Mouse (Mus musculus) spleen, adult 2 months (tissue): ENCODE measurements around the gene Gm12248. TPM values are rescaled to one million over a fixed set of nuclear protein-coding genes. Genes with fewer than 3 reads are reported as not detected.

Source experiments
- DNase-seq, 2 experiments: peaks; one replicate each; pipeline versions ENCODE4 v3.0.0 to v3.0.0-alpha.2; 2012 to 2021; ENCODE audit warnings: low spot score in 2 of 2, low read depth in 1 of 2
- H3K27ac ChIP-seq: fragments of 200-500 bp; 2 replicates; pipeline ENCODE4 v1.5.1; 2012; ENCODE audit warnings: low read length, inconsistent platforms; ENCODE audit not compliant: insufficient read depth
- H3K27me3 ChIP-seq: fragments of 200-500 bp; 2 replicates; pipeline ENCODE4 v1.6.1; 2012; ENCODE audit warnings: mild to moderate bottlenecking, moderate library complexity, low read length, inconsistent platforms; ENCODE audit not compliant: control insufficient read depth, insufficient read depth
- H3K36me3 ChIP-seq: fragments of 200-500 bp; 2 replicates; pipeline ENCODE4 v1.6.1; 2012; ENCODE audit warnings: mild to moderate bottlenecking, low read length, inconsistent platforms; ENCODE audit not compliant: control insufficient read depth, insufficient read depth
- H3K4me1 ChIP-seq: fragments of 200-500 bp; 2 replicates; pipeline ENCODE4 v1.6.1; 2011; ENCODE audit warnings: inconsistent platforms; ENCODE audit not compliant: control insufficient read depth, insufficient read depth, insufficient read length
- H3K4me3 ChIP-seq: fragments of 200-500 bp; 2 replicates; pipeline ENCODE4 v1.5.1; 2011; ENCODE audit warnings: mild to moderate bottlenecking, inconsistent platforms; ENCODE audit not compliant: insufficient read depth, insufficient read length; ENCODE audit errors: extremely low read depth
- CTCF ChIP-seq: fragments of 200-500 bp; IDR thresholded peaks from 2 replicates; pipeline ENCODE4 v1.5.1; 2011; ENCODE audit warnings: mild to moderate bottlenecking, inconsistent platforms; ENCODE audit not compliant: insufficient read depth, insufficient read length, insufficient replicate concordance; ENCODE audit errors: extremely low read depth
- POLR2A ChIP-seq: fragments of 200-500 bp; IDR thresholded peaks from 2 replicates; pipeline ENCODE4 v1.6.1; 2011; ENCODE audit warnings: low read depth, low read length, inconsistent platforms
- WGBS: fragments of 180-500 bp; shearing (Covaris S2); methylation state at CpG from one replicate; pipeline ENCODE4 v1.1.7; 2018; 5-methylcytosine and 5-hydroxymethylcytosine counted together
- polyA plus RNA-seq: library from polyadenylated mRNA; depleted of rRNA; stranded (reverse); fragments of >200 nt; gene quantifications from 2 replicates; pipeline ENCODE4 v1.2.3, GENCODE M21; 2012

Gene Gm12248
- polyA plus RNA-seq, 1 experiment, result 0.18 TPM

DNA sequence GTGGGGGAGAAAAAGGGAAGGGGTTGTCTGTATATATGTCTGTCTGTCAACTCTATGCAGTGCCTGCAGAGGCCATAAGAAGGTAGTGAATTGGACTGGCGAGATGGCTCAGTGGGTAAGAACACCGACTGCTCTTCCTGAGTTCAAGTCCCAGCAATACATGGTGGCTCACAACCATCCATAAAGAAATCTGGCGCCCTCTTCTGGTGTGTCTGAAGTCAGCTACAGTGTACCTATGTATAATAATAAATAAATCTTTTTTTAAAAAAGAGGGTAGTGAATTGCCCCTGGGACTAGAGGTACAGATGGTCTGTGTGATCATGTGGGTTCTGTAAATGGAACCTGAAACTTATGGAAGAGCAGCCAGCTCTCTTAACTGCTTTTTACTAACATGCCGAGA, 46.5 kb downstream of the Gm12248 start:
- H3K4me1 ChIP-seq, result no peaks in the 10 kb centered on the region
- H3K27ac ChIP-seq, result no peak overlapping the region
- no peaks in the 10 kb centered on the region for H3K27me3 ChIP-seq
- no peak overlapping the region for H3K4me3 ChIP-seq
- 84% methylated on average over 4 of the region's 4 CpGs for WGBS
- TF ChIP-seq POLR2A (no peak), CTCF (no peak)
- DNase-seq, result no peak
- peaks cover 41% of the 10 kb centered on the region for H3K36me3 ChIP-seq

DNA sequence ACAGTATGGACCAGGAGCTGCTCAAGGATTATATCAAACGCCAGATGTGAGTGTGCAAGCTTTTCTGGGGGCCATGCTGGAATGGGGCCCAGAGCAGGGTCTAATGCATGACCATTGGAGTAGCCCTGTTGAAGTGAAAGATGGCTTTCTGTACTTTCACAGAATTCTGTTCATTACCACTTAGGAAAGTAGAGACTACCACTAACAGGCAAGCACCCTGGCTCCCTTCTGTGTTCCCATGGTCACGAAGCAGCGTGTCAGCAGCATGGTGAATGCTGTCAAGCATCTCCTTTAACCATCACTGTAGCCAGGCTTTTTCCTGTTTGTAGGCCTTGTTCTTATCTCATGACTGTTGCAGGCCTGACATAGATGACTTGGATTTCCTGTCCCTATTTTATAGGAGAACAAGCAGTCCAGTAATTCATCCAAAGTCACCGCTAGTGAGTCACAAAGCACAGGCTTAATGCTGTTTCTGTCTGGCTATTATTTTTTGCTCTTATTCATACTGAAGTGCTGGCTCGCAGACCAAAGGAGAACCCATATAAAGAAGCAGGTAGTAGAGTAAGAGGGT, 50.0 kb downstream of the Gm12248 start:
- TF ChIP-seq POLR2A (no peak), CTCF (no peak)
- peaks cover 20% of the 10 kb centered on the region for H3K36me3 ChIP-seq

DNA sequence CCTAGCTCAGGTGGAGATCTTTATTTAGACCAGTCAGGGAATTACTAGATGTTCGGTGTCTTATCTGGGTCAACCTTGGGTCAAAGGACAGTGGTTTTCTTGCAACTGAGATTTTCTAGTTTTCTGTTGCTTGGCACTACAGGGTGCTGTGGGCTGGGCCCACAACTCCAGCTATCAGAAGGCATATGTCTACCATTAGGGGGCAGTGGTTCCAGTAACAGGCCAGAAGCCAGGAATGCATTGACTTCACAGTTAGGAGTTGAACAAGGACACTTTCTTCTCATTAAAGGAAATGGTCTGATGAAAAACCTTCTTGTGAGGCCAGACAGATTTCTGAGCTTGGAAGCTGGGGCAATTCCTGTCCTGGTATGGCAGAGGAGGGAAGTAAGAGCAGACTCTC, 53.9 kb downstream of the Gm12248 start:
- H3K36me3 ChIP-seq, result peaks cover 12% of the 10 kb centered on the region
- 76% methylated on average over 1 of the region's 1 CpGs for WGBS
- peak in 1 of 2 experiments; percentile 7 for DNase-seq
- no peak overlapping the region for H3K27ac ChIP-seq
- no peaks in the 10 kb centered on the region for H3K27me3 ChIP-seq
- H3K4me3 ChIP-seq, result no peak overlapping the region
- TF ChIP-seq POLR2A (no peak), CTCF (no peak)
- peaks cover 6% of the 10 kb centered on the region; the same call in 1 of the 2 replicates for H3K4me1 ChIP-seq

More for the DNA sequence above, 50.0 kb downstream of the Gm12248 start:
- H3K4me3 ChIP-seq, result no peak overlapping the region
- WGBS, result 92% methylated on average over 5 of the region's 5 CpGs
- H3K4me1 ChIP-seq, result no peaks in the 10 kb centered on the region
- H3K27me3 ChIP-seq, result no peaks in the 10 kb centered on the region
- no peak for DNase-seq
- no peak overlapping the region for H3K27ac ChIP-seq

DNA sequence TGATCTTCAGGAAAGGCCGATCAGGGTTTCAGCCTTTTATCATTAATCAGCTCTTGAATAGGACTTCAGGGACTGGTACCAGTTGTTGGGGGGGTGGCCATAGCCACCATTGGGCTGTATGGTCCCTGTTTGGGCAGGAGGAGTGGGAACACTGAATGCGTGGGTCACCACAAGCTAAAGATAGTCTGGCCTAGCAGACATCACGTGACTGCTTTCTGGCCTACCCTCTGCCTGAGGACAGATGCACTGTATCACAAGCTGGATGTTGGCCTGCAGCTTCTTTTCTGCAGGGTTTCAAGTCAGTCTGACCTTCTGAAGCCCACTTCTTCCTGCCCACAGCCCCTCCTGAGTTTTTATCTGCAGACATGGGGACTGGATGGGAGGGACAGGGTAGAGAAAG, 59.3 kb downstream of the Gm12248 start:
- no peak for TF ChIP-seq POLR2A
- TF ChIP-seq CTCF, result no peak
- no peak overlapping the region for H3K4me3 ChIP-seq
- no peak overlapping the region for H3K27ac ChIP-seq
- WGBS, result 61% methylated on average over 3 of the region's 3 CpGs
- no peak for DNase-seq
- peaks cover 29% of the 10 kb centered on the region for H3K4me1 ChIP-seq
- no peaks in the 10 kb centered on the region for H3K27me3 ChIP-seq
- H3K36me3 ChIP-seq, result no peaks in the 10 kb centered on the region

DNA sequence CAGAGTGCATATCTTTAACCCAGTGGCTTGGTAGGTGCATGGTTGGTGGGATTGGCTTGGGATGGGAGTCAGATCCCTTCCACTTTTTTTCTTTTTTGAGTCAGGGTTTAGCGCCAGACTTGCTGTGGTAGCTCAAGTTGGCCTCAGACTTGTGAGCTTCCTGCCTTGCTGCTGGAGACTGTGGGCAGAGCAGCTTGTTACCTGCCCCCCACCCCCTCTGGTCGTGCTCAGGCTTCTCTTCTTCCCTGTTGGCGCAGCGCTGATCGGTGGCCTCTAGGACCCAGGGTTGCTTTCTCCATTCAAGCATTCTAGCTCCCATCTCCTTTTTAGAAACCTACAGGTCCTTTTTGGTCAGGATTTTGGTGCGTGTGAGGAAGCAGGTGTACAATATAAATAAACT, 61.8 kb downstream of the Gm12248 start:
- H3K36me3 ChIP-seq, result no peaks in the 10 kb centered on the region
- H3K27ac ChIP-seq, result no peak overlapping the region
- no peak overlapping the region for H3K4me3 ChIP-seq
- TF ChIP-seq POLR2A (no peak), CTCF (no peak)
- no peak for DNase-seq
- 24% methylated on average over 6 of the region's 6 CpGs for WGBS
- peaks cover 35% of the 10 kb centered on the region for H3K4me1 ChIP-seq
- H3K27me3 ChIP-seq, result no peaks in the 10 kb centered on the region

DNA sequence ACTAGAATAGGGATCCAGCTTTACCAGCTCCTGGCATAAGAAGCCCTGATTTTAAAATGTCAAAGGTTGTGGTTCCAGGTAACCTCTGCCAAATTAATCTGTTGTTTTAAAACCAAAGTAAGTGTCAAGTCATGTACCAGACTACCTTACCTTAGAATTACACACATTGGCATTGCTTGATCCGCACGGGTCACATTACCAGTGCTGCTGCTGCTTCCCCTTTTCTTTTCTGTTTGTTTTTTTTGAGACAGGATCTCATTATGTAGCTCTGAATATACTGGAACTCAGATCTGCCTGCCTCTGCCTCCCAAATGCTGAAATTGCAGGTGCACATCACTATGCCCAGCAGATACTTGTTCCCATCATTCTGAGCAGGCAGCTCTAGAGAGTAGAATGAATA, 63.1 kb downstream of the Gm12248 start:
- Histone ChIP-seq H3K36me3 (no peaks in the 10 kb centered on the region), H3K4me3 (no peak overlapping the region), H3K27ac (no peak overlapping the region; the same call in 1 of the 2 replicates), H3K27me3 (no peaks in the 10 kb centered on the region), H3K4me1 (peaks cover 43% of the 10 kb centered on the region)
- DNase-seq, result no peak
- WGBS, result 17% methylated on average over 2 of the region's 2 CpGs
- TF ChIP-seq CTCF (no peak), POLR2A (no peak)

DNA sequence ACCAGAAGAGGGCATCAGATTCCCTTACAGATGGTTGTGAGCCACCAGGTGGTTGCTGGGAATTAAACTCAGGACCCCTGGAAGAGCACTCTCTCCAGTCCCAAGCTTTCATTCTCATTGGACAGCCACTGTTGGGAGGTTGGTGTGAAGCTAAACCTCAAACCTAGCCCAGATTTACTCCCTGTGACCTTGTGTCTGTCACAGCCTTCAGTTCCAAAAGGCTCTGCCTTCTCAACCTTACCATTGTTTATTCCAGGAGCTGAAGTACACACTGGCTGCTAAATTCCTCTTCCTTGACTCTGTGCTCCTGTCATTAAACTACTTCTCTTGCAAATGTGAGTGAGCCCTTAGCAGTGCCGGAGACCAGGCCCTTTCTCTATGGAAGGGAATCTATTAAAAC, 64.0 kb downstream of the Gm12248 start:
- Histone ChIP-seq H3K36me3 (no peaks in the 10 kb centered on the region), H3K27me3 (no peaks in the 10 kb centered on the region), H3K4me1 (peaks cover 47% of the 10 kb centered on the region), H3K27ac (no peak overlapping the region), H3K4me3 (no peak overlapping the region)
- TF ChIP-seq POLR2A, result no peak
- no peak for TF ChIP-seq CTCF
- no peak for DNase-seq
- WGBS, result 96% methylated on average over 1 of the region's 1 CpGs
